Mouse (Mus musculus): ENCODE results near the gene Gm8922.
"Not testable (repeated sequence)": the region's sequence is repeated elsewhere in the genome, so short reads cannot be mapped to it uniquely, and the experiment has no call there.

Gene Gm8922

GRCm38 (mm10) chr5:11681659-11682058, at the start of gene Gm8922:
Gm8922 (plus strand) TSS chr5:11681959.
- DNase-seq (ENCODE audit: low spot score) = not testable (repeated sequence)
